Mouse (Mus musculus) hindbrain, embryonic 13.5 days (tissue): ENCODE measurements at regions not wholly inside any gene's neighbourhood (a gene's known extent, or its start where the extent isn't known, plus 50 kb on each side); places are given as distances from the start of the nearest gene placed in this dataset.

ENCODE experiments used
- ATAC-seq: fragments of 200-750 bp; cut with Nextera tagmentation; 2 replicates; pipeline ENCODE4 v1.8.0; 2017; ENCODE audit warnings: moderate TSS enrichment; ENCODE audit not compliant: low FRiP score
- H3K27ac ChIP-seq: fragments of 300-500 bp; sonication (generic); 2 replicates; pipeline ENCODE4 v1.5.1; 2015; ENCODE audit warnings: inconsistent platforms, mild to moderate bottlenecking, moderate library complexity
- H3K27me3 ChIP-seq: fragments of 300-500 bp; sonication (generic); 2 replicates; pipeline ENCODE4 v1.6.1; 2015; ENCODE audit warnings: mild to moderate bottlenecking, inconsistent platforms
- H3K36me3 ChIP-seq: fragments of 300-500 bp; sonication (generic); 2 replicates; pipeline ENCODE4 v1.6.1; 2015; ENCODE audit warnings: mild to moderate bottlenecking, inconsistent platforms
- H3K4me1 ChIP-seq: fragments of 300-500 bp; sonication (generic); replicated peaks from 2 replicates; pipeline ENCODE4 v1.6.1; 2015; ENCODE audit warnings: inconsistent platforms
- H3K4me2 ChIP-seq: fragments of 300-500 bp; sonication (generic); 2 replicates; pipeline ENCODE4 v1.6.1; 2015; ENCODE audit warnings: inconsistent platforms, mild to moderate bottlenecking, moderate library complexity
- H3K4me3 ChIP-seq: fragments of 300-500 bp; sonication (generic); 2 replicates; pipeline ENCODE4 v1.5.1; 2015; ENCODE audit warnings: mild to moderate bottlenecking, inconsistent platforms
- H3K9ac ChIP-seq: fragments of 300-500 bp; sonication (generic); 2 replicates; pipeline ENCODE4 v1.6.1; 2015; ENCODE audit warnings: mild to moderate bottlenecking, inconsistent platforms
- H3K9me3 ChIP-seq: fragments of 300-500 bp; sonication (generic); 2 replicates; pipeline ENCODE4 v1.6.1; 2016; ENCODE audit warnings: inconsistent platforms
- WGBS: fragments of 180-500 bp; shearing (Covaris S2); methylation state at CpG from one replicate; pipeline ENCODE4 v1.1.7; 2015; 5-methylcytosine and 5-hydroxymethylcytosine counted together

DNA sequence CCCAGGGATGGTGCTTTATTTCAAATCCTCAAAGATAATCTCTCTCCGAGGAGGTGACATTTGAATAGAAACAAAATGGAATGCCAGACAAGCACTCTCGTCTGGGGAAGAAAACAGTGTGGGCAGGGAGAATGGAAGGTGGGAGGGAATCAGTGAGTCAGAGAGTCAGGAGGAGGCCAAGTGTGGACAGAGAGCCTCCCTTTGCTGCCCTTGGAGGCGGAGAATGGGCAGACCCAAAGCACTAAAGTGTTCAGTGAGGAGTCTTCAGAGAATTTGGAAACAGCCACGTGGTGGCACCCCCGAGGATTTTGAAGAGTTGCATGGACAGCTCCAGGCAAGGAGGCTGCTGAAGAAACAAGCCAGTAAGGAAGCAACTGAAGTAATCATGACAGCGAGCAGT is 367.2 kb downstream of the Pdcd6ip start:
- WGBS: 61% methylated on average over 6 of the region's 6 CpGs
- H3K36me3 ChIP-seq: no peaks in the 10 kb centered on the region
- no peaks in the 10 kb centered on the region for H3K27me3 ChIP-seq
- no peak overlapping the region for H3K9ac ChIP-seq
- H3K4me3 ChIP-seq: no peak overlapping the region
- H3K4me2 ChIP-seq: no peak overlapping the region
- ATAC-seq: no peak
- H3K4me1 ChIP-seq: 0 out of 2 replicates have a peak, but pooled peaks cover under 1% of the 10 kb centered on the region
- H3K9me3 ChIP-seq: no peaks in the 10 kb centered on the region
- H3K27ac ChIP-seq: no peak overlapping the region

DNA sequence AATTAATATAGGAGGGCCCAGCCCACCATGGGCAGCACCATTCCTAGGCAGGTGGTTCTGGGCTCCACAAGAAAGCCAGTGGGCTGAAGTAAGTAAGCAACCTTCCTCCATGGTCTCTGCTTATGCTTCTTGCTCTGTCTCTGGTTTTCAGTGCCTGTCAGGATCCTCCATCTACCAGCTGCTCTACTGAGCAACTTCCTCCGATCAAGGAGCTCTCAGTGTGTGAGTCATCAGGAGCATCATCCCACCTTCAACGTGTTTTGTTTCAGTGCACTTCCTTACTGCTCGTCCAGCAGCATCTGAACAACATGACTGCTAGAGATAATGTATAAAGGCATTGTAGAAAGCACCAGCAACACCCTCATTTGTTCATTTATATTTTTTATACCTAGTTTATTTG is 368.0 kb downstream of the Pdcd6ip start:
- no peak for ATAC-seq
- 88% methylated on average over 3 of the region's 3 CpGs for WGBS

DNA sequence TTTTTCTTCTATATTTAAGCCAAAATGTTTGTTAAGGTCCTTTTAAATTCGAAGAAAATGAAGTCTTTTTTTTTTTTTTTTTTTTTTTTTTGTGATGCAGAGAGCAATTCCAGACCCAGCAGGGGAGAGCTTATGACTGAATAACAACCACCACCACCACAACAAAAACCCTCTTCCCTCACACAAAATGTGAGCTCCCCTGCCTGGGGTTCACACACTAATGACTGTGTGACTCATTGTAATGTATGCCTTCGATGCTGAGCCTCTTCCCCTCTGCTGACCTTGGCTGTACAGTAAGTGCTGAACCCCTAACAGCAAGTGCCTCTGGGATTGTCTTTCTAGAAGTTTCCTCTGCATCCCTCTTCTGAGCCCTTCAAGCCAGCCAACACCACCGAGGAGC is 383.6 kb downstream of the Pdcd6ip start:
- no peaks in the 10 kb centered on the region for H3K27me3 ChIP-seq
- H3K4me2 ChIP-seq: no peak overlapping the region
- H3K4me3 ChIP-seq: no peak overlapping the region
- no peaks in the 10 kb centered on the region for H3K9me3 ChIP-seq
- H3K4me1 ChIP-seq: no peaks in the 10 kb centered on the region
- no peaks in the 10 kb centered on the region for H3K36me3 ChIP-seq
- no peak overlapping the region for H3K27ac ChIP-seq
- H3K9ac ChIP-seq: no peak overlapping the region
- WGBS: 57% methylated on average over 3 of the region's 3 CpGs
- ATAC-seq: no peak

More for the DNA sequence above, 368.0 kb downstream of the Pdcd6ip start:
- Histone ChIP-seq H3K4me3 (no peak overlapping the region), H3K4me1 (no peaks in the 10 kb centered on the region), H3K9ac (no peak overlapping the region), H3K27ac (no peak overlapping the region), H3K4me2 (no peak overlapping the region), H3K36me3 (no peaks in the 10 kb centered on the region), H3K9me3 (no peaks in the 10 kb centered on the region), H3K27me3 (no peaks in the 10 kb centered on the region)

DNA sequence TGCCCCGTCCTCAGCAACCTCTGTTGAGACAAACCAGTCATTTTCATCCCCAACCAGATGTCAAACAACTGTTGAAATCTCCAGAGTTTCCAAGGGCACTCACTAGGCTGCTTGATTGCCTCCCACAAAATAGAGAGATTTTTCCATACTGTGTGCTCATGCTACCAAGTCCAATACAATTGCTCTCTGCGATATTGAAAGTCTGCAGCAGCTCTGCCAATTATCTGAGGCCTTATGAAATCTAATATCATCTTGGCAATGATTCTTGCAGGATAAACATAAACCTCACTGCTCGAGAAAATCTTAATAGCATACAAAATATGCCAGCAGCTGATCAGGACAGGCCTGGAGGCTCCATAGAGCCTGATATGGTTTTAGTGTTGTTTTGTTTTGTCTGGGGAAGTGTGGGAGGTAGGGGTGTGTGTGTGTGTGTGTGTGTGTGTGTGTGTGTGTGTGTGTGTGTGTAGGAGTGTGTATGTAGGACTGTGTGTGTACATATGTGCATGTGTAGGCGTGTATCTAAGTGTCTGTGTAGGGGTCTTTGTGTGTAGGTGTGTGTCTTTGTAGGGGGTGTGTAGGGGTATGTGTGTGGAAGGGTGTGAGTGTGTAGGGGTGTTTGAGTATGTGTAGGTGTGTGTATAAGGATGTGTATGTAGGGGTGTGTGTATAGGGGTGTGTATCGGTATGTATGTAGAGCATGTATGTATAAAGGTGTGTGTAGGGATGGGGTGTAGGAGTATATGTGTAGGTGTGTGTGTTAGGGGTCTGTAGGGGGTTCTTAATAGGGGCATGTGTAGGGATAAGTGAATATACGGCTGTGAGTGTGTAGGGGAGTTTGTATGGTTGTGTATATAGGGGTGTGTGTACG is 398.1 kb downstream of the Pdcd6ip start:
- Histone ChIP-seq H3K4me2 (no peak overlapping the region), H3K9ac (no peak overlapping the region), H3K4me3 (no peak overlapping the region), H3K27ac (no peak overlapping the region), H3K4me1 (0 out of 2 replicates have a peak, but pooled peaks cover 7% of the 10 kb centered on the region), H3K36me3 (no peaks in the 10 kb centered on the region), H3K27me3 (no peaks in the 10 kb centered on the region), H3K9me3 (no peaks in the 10 kb centered on the region)
- 84% methylated on average over 7 of the region's 7 CpGs for WGBS
- ATAC-seq: no peak

DNA sequence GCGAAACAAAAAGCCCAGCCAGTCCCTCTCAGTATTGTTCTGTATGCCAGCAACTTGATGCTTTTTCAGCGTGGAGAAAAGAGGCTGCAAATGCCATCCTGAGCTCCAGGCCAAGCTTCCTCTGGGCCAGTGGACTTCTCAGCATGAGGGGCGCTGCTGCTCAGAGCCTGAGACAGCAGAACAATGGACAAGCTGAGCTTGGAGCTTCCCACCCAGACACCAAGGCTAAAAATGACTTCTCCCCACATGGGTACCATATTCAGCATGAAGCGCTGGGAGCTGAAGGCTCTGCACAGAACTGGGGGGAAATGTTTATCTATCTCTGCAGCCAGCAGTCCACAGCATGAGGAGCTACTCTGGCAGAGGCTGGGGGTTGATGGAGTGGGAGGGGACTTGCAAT is 402.3 kb downstream of the Pdcd6ip start:
- ATAC-seq: no peak
- Histone ChIP-seq H3K9ac (no peak overlapping the region), H3K9me3 (no peaks in the 10 kb centered on the region), H3K4me1 (peaks cover 15% of the 10 kb centered on the region), H3K4me3 (no peak overlapping the region), H3K27ac (0 out of 2 replicates have a peak overlapping the region, but pooled peaks have one; percentile 19), H3K4me2 (no peak overlapping the region), H3K27me3 (0 out of 2 replicates have a peak, but pooled peaks cover 2% of the 10 kb centered on the region), H3K36me3 (no peaks in the 10 kb centered on the region)
- WGBS: 32% methylated on average over 4 of the region's 4 CpGs

DNA sequence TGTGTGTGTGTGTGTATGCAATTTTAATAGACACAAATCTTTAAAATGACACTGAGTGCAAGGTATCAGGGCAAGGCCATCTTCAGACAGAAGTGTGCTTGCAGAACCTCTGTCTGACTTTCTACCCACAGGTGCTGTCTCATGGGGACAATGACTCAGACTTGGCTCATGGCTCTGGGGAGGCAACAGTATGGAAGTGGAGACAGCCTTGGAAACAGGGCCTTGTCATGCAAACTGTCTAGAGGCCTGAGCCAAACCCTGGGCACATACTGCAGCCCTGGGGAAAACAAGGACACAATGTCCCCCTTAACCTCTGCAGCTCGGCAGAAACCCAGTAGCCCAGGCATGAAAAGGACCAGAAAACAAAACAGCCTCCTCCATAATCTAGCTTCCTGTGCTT is 405.6 kb downstream of the Pdcd6ip start:
- peaks cover 26% of the 10 kb centered on the region for H3K4me1 ChIP-seq
- no peak overlapping the region for H3K4me2 ChIP-seq
- 29% methylated on average over 1 of the region's 1 CpGs for WGBS
- H3K36me3 ChIP-seq: no peaks in the 10 kb centered on the region
- H3K9me3 ChIP-seq: no peaks in the 10 kb centered on the region
- no peak overlapping the region for H3K9ac ChIP-seq
- H3K4me3 ChIP-seq: no peak overlapping the region
- H3K27ac ChIP-seq: no peak overlapping the region
- H3K27me3 ChIP-seq: 0 out of 2 replicates have a peak, but pooled peaks cover 2% of the 10 kb centered on the region
- ATAC-seq: no peak

DNA sequence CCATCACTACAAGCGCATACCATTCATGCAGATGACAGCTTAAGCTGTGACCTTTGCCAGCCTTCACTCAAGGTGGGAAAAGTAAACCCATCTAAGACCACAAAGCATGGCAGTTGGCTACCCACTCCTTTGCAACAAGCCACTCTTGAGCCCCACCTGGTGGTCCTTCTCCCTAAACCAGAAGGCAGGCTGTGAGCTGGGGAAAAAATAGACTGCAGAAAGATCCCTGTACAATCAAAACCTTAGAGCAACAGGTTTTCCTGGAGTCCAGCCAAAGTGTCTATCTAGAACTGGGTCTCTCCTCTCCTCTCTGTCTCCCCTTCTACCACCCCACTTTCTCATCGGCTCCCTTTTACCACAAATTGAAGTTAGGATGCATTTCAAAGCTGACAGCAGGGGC is 407.2 kb downstream of the Pdcd6ip start:
- Histone ChIP-seq H3K9me3 (no peaks in the 10 kb centered on the region), H3K9ac (no peak overlapping the region), H3K4me1 (peaks cover 21% of the 10 kb centered on the region), H3K36me3 (no peaks in the 10 kb centered on the region), H3K27me3 (0 out of 2 replicates have a peak, but pooled peaks cover 2% of the 10 kb centered on the region), H3K4me2 (no peak overlapping the region), H3K4me3 (no peak overlapping the region), H3K27ac (no peak overlapping the region)
- ATAC-seq: no peak
- WGBS: 14% methylated on average over 2 of the region's 2 CpGs

DNA sequence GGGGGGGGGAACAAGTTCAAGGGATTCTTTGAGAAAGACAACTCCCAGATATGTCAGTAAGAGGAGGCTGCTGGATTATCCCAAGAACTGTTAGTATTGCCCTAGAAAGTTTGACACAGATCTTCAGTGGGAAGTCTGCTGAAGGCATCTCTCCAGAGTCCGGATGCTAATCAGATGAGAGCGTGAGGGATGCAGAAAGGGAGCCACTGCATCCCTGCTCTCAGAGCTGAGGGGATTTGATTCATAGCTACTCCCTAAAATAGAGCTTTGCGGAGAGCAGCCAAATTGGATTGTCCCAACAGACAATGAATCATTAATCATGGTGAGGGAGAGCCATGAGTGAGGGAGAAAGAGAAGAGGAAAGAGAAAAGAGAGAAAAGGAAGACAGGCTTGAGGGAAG is 408.2 kb downstream of the Pdcd6ip start:
- no peak overlapping the region for H3K4me3 ChIP-seq
- no peak overlapping the region for H3K27ac ChIP-seq
- H3K4me2 ChIP-seq: no peak overlapping the region
- no peaks in the 10 kb centered on the region for H3K36me3 ChIP-seq
- 0 out of 2 replicates have a peak, but pooled peaks cover 2% of the 10 kb centered on the region for H3K27me3 ChIP-seq
- WGBS: 13% methylated on average over 3 of the region's 3 CpGs
- H3K4me1 ChIP-seq: peaks cover 18% of the 10 kb centered on the region
- no peaks in the 10 kb centered on the region for H3K9me3 ChIP-seq
- no peak overlapping the region for H3K9ac ChIP-seq
- no peak for ATAC-seq

DNA sequence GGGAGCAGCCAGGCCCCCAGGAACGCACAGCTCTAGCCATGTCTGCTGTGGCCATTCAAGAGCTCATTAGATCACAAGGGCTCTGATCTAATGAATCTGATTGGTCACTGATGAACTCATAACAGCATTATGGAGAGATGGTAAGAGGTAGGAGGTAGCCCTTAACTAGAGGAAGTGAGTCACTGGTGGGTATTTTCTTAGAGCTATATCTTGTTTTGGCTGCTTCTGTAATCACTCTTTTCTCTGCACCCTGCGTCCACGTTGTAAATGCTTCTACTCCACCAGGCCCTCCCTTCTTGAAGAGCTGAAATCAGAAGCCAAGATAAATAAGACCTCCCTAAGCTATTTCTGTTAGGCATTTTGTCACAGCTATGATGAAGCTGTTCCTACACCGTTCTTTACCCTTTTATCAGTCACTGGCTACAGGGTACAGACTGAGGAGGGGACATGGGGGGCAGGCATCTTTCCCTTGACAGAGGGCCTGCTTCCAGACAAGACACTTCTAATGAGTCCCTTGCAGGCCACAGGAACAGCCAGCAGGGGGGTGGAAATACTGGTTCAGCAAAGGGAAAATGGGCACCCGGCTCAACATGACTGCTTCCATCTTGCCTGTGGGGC is 412.1 kb downstream of the Pdcd6ip start:
- no peak overlapping the region for H3K9ac ChIP-seq
- H3K36me3 ChIP-seq: no peaks in the 10 kb centered on the region
- 83% methylated on average over 5 of the region's 5 CpGs for WGBS
- H3K4me1 ChIP-seq: peaks cover 12% of the 10 kb centered on the region
- H3K4me3 ChIP-seq: no peak overlapping the region
- no peaks in the 10 kb centered on the region for H3K27me3 ChIP-seq
- no peak overlapping the region for H3K4me2 ChIP-seq
- no peak overlapping the region for H3K27ac ChIP-seq
- ATAC-seq: no peak
- H3K9me3 ChIP-seq: no peaks in the 10 kb centered on the region

DNA sequence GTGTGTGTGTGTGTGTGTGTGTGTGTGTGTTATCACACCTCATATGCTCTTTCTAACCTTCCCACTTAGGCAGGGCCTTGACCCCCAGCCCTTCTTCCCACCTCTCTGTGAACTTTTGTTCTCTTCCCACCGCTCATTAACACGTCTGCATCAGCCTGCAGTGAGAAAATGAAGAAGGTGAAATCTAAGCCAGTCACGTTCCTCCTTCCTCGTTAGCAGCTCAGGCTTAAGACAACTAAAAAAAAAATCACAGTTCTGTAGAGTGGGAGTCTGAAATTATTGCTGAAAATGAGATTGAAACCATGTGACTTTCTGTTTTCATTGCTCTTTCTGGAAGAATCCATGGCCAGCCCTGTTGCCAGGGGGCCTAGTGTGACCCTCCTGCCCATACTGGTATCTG is 420.7 kb downstream of the Pdcd6ip start:
- H3K4me2 ChIP-seq: no peak overlapping the region
- no peaks in the 10 kb centered on the region for H3K9me3 ChIP-seq
- H3K36me3 ChIP-seq: no peaks in the 10 kb centered on the region
- ATAC-seq: no peak
- no peaks in the 10 kb centered on the region for H3K4me1 ChIP-seq
- WGBS: 80% methylated on average over 4 of the region's 4 CpGs
- no peak overlapping the region for H3K4me3 ChIP-seq
- H3K27ac ChIP-seq: no peak overlapping the region
- no peaks in the 10 kb centered on the region for H3K27me3 ChIP-seq
- no peak overlapping the region for H3K9ac ChIP-seq

DNA sequence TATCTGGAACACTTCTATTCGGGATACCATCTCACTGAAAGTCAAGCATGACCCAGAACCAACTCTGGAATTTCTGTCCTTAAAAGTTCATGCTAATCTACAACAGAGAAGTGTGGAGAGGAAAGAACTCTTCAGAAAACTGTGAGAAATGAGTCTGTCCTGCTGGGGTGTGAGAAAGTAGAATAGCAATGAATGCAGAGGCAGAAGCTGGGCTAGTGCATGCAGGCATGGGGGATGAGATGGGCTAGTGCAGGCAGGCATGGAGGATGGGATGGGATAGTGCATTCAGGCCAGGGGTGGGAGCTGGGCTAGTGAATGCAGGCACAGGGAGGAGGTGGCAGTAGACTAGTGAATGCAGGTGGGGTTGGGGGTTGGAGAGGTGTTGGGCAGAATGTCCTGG is 424.8 kb downstream of the Pdcd6ip start:
- Histone ChIP-seq H3K4me1 (no peaks in the 10 kb centered on the region), H3K9ac (no peak overlapping the region), H3K27me3 (no peaks in the 10 kb centered on the region), H3K9me3 (no peaks in the 10 kb centered on the region), H3K4me2 (no peak overlapping the region), H3K27ac (no peak overlapping the region), H3K4me3 (no peak overlapping the region), H3K36me3 (no peaks in the 10 kb centered on the region)
- WGBS: 76% methylated on average over 1 of the region's 1 CpGs
- no peak for ATAC-seq

DNA sequence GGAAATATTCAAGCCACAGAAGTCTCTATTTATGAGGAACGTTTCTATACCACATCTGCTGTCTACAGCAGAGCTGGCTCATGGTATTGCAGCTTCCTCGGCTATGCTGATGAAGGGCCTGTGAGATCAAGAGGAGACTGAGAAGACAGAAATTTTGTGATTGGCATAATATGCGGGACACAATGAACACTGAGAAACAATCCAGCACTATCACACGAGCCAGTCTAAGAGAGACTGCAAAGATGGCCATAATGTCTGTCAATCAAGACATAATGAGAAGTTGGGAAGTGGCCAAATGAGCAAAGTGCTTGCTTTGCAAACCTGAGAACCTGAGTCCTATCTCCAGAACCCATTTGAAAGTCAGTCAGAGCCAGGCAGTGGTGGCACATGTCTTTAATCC is 437.5 kb downstream of the Pdcd6ip start:
- Histone ChIP-seq H3K4me1 (peaks cover 6% of the 10 kb centered on the region; the same call in 1 of the 2 replicates), H3K36me3 (no peaks in the 10 kb centered on the region), H3K9me3 (no peaks in the 10 kb centered on the region), H3K4me2 (no peak overlapping the region), H3K9ac (no peak overlapping the region), H3K27ac (0 out of 2 replicates have a peak overlapping the region, but pooled peaks have one; percentile 8), H3K4me3 (no peak overlapping the region), H3K27me3 (no peaks in the 10 kb centered on the region)
- WGBS: 59% methylated on average over 4 of the region's 4 CpGs
- ATAC-seq: no peak
